Mouse (Mus musculus): ENCODE measurements around the gene Hist1h1d. TPM values are rescaled to one million over a fixed set of nuclear protein-coding genes. Genes with fewer than 3 reads are reported as not detected.

The Hist1h1d gene
- total RNA-seq, 2 experiments from 2014 or later, result 3.6 to 5.7 TPM

GRCm38 (mm10) chr13:23604452-23604851 lies 51.4 kb downstream of the Hist1h1d start:
- intact Hi-C loops (cut with DNase I), result no loop called here
- DNase-seq (ENCODE audit: low spot score in 2 of 2), result no peak

- intact Hi-C loops (cut with DNase I), result no loop called here
- no peak for DNase-seq (ENCODE audit: low spot score in 2 of 2)
These were observed 52.0 kb downstream of the Hist1h1d start for GRCm38 (mm10) chr13:23605052-23605451.

- no peak for DNase-seq (ENCODE audit: low spot score in 2 of 2)
- intact Hi-C loops (cut with DNase I), result no loop called here
These were observed 56.1 kb downstream of the Hist1h1d start for GRCm38 (mm10) chr13:23609209-23609608.

GRCm38 (mm10) chr13:23609844-23610243 lies 56.8 kb downstream of the Hist1h1d start:
- intact Hi-C loops (cut with DNase I), result loop anchor here (10.0 kb wide), 1 partner anchor 1785 kb away; no protein-coding TSS in a partner anchor
- no peak for DNase-seq (ENCODE audit: low spot score in 2 of 2)

Small RNAs within 50 kb of the gene (microRNA-seq; reads per million reads assigned to microRNA genes)
- gene Gm44297, result 0 reads per million in 2 experiments
- 0 reads per million in 2 experiments for gene Gm44359
- 0 reads per million in 2 experiments for gene Gm44394
- gene n-TStga1, result 0.25 to 1.0 reads per million in 2 experiments

Other genes with a start within 250 kb of the Hist1h1d start
- gene Zfp322a, start 184.1 kb upstream of the Hist1h1d start, total RNA-seq (2021), result 10 to 100 TPM; 35.1 to 36.5 TPM
- 1 to 10 TPM; 8.3 to 8.9 TPM for gene Abt1, start 129.4 kb upstream of the Hist1h1d start, total RNA-seq (2021)
- not detected for gene Btn1a1, start 87.4 kb upstream of the Hist1h1d start, total RNA-seq (2021)
- gene Btn2a2, start 64.4 kb upstream of the Hist1h1d start, total RNA-seq (2021), result 1 to 10 TPM; 1.1 to 1.3 TPM
- 100 to 1,000 TPM; 300 to 349 TPM for gene Hist1h4h, start 22.2 kb upstream of the Hist1h1d start, total RNA-seq (2021)
- gene Hist1h2af, start 19.4 kb upstream of the Hist1h1d start, total RNA-seq (2021), result 1 to 10 TPM; 1.6 to 3.9 TPM
- 1 to 10 TPM; 3.1 to 4.6 TPM for gene Hist1h3g, start 17.8 kb upstream of the Hist1h1d start, total RNA-seq (2021)
- under 1 TPM; 0.57 to 0.87 TPM for gene Hist1h2bh, start 9.9 kb upstream of the Hist1h1d start, total RNA-seq (2021)
- 10 to 100 TPM; 16.0 to 17.8 TPM for gene Hist1h3f, start 9.2 kb upstream of the Hist1h1d start, total RNA-seq (2021)
- gene Hist1h4f, start 1.6 kb upstream of the Hist1h1d start, total RNA-seq (2021), result 100 to 1,000 TPM; 160 to 188 TPM
- 10 to 100 TPM; 41.7 to 46.6 TPM for gene Hist1h3e, start 9.1 kb downstream of the Hist1h1d start, total RNA-seq (2021)
- 1 to 10 TPM; 5.0 to 6.6 TPM for gene Hist1h2ae, start 18.0 kb downstream of the Hist1h1d start, total RNA-seq (2021)
- 10 to 100 TPM; 82.4 to 88.3 TPM for gene Hist1h2bg, start 18.1 kb downstream of the Hist1h1d start, total RNA-seq (2021)
- 10 to 100 TPM; 25.7 to 29.4 TPM for gene Hist1h2bf, start 20.9 kb downstream of the Hist1h1d start, total RNA-seq (2021)
- gene Hist1h2ad, start 21.1 kb downstream of the Hist1h1d start, total RNA-seq (2021), result 1 to 10 TPM; 9.0 to 9.1 TPM
- gene Hist1h3d, start 22.5 kb downstream of the Hist1h1d start, total RNA-seq (2021), result 10 to 100 TPM in 1 of 2 experiments, 1 to 10 TPM in 1; 7.2 to 10.5 TPM
- gene Hist1h4d, start 28.3 kb downstream of the Hist1h1d start, total RNA-seq (2021), result 100 to 1,000 TPM; 121 to 160 TPM
- 1 to 10 TPM; 7.4 to 7.7 TPM for gene Hist1h2be, start 67.9 kb downstream of the Hist1h1d start, total RNA-seq (2021)
- gene Hist1h1e, start 69.3 kb downstream of the Hist1h1d start, total RNA-seq (2021), result 10 to 100 TPM; 53.2 to 67.9 TPM
- gene Hist1h2ac, start 130.7 kb downstream of the Hist1h1d start, total RNA-seq (2021), result 1 to 10 TPM; 2.1 to 2.4 TPM
- gene Hist1h2bc, start 130.9 kb downstream of the Hist1h1d start, total RNA-seq (2021), result 10 to 100 TPM; 32.7 to 35.0 TPM
- not detected for gene Hist1h1t, start 142.6 kb downstream of the Hist1h1d start, total RNA-seq (2021)
- gene Hist1h4c, start 145.2 kb downstream of the Hist1h1d start, total RNA-seq (2021), result 100 to 1,000 TPM in 1 of 2 experiments, 10 to 100 TPM in 1; 94.8 to 129 TPM
- gene Hfe, start 157.6 kb downstream of the Hist1h1d start, total RNA-seq (2021), result 1 to 10 TPM; 3.1 to 3.7 TPM
- gene Hist1h1c, start 185.5 kb downstream of the Hist1h1d start, total RNA-seq (2021), result 10 to 100 TPM; 51.7 to 71.1 TPM
- gene Hist1h3c, start 192.3 kb downstream of the Hist1h1d start, total RNA-seq (2021), result 1 to 10 TPM; 1.9 to 2.6 TPM
- 10 to 100 TPM; 17.5 to 23.2 TPM for gene Hist1h2bb, start 193.5 kb downstream of the Hist1h1d start, total RNA-seq (2021)
- gene Hist1h2ab, start 197.9 kb downstream of the Hist1h1d start, total RNA-seq (2021), result 10 to 100 TPM; 27.5 to 31.4 TPM
- 10 to 100 TPM in 1 of 2 experiments, 1 to 10 TPM in 1; 9.3 to 14.5 TPM for gene Hist1h3b, start 199.0 kb downstream of the Hist1h1d start, total RNA-seq (2021)
- 10 to 100 TPM; 87.5 to 89.8 TPM for gene Hist1h4b, start 203.8 kb downstream of the Hist1h1d start, total RNA-seq (2021)
- gene Hist1h4a, start 208.0 kb downstream of the Hist1h1d start, total RNA-seq (2021), result 10 to 100 TPM; 47.0 to 58.8 TPM
- 10 to 100 TPM; 35.9 to 40.0 TPM for gene Hist1h3a, start 209.1 kb downstream of the Hist1h1d start, total RNA-seq (2021)
- gene Hist1h1a, start 210.4 kb downstream of the Hist1h1d start, total RNA-seq (2021), result 10 to 100 TPM; 18.2 to 29.1 TPM
- not detected for gene Trim38, start 216.7 kb downstream of the Hist1h1d start, total RNA-seq (2021)